Mouse (Mus musculus) lung, postnatal 4 days (tissue): ENCODE results near the gene Txndc16.
A peak's percentile ranks its signal among the peaks of the same experiment; 100 is the strongest.

Experiments used
- DNase-seq, 2 experiments: peaks; one replicate each; pipeline ENCODE4 v3.0.0; 2021

Txndc16 gene

DNA sequence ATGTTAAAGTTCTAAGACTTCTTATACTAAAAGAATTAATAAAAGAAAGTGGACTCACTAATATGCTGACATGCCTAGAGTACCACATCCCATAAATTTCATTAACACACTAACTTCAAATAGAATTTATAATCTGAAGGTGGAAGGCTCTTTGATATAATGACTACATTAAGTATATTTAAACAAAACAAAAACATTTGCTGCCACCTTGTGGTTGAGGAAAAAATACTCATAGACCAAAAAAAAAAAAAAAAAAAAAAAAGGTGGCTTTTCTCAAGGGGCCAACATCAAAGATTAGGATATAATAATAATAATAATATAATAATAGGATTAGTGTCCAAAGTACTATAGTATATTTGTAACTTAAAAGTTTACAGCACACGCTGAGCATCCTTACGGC lies 66.9 kb downstream of the Txndc16 start:
- DNase-seq, result no peak

GRCm38 (mm10) chr14:45142511-45142910 lies 77.6 kb downstream of the Txndc16 start:
- peak; percentile 31 to 63 for DNase-seq

DNA sequence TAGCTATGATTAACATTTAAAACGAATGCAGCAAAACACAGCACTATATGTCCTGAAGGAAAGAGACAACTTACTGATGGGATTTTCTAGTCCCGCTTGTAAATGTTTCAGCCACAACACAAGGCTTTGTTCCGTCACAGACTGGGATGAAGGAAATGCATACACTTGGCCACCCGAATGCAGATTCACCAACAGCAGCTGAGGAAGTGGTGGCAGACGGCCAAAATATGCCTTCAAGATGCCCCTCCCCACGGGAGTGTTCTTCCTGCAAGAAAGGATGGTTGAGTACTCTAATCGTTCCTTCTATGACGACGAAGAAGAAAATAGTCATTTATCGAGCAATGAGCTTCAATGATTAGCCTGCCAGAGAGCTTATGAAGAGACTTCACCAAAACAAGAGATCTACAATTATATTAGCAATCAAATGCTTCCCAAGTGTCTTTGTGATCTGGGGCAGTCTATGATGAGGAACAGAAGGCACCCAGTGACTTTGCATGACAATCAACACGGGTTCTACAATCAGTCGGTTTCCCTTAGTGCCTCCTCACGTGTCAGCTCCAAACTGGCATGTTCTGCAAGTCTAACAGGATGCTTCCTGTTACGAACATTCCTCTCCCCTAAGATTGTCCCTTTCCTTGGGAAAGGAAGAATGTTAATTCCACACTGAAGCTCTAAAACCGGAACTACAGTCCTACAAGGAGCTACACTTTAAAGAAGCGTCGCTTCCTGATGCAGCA lies 79.6 kb downstream of the Txndc16 start:
- DNase-seq, result peak; percentile 30 to 44

DNA sequence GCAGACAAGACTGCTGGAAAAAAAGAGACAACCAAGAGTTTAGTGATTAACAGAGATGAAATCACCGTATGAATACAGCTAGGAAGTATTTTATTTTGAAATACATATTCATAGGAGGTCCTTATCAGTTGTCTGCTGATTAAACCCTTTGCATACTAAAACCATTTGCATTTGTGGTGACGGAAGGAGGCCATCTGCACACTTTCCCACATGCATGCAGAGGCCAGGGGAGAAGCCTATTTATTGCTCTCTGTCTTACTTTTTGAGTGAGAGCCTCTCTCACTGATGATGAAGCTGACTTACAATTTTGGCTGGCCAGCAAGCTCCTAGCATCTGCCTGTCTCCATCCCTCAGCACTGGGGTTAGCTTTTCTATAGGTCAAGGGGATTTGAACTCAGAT lies 84.2 kb downstream of the Txndc16 start:
- DNase-seq, result no peak

DNA sequence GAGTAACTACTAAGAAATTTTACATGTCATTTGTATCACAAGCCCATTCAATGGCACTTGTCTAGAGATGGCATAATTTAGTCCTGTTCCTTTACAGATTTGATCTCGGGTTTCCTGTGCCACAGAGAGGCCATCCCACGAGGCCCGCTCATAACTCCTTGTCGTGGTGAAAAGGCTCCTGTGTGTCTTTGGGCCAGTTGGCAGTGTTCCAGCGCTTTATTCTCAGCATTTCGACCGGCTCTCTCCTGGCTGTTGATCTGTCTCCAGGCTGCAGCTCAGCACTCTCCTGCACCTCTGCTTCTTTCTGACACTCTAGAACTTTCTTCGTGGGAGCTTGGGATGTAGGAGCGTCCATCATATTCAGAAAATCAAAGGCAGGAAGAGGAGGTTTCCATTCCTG lies 84.6 kb downstream of the Txndc16 start:
- peak in 1 of 2 experiments; percentile 24 for DNase-seq

- no peak for DNase-seq
Observed at GRCm38 (mm10) chr14:45118359-45118758, 101.8 kb downstream of the Txndc16 start.

DNA sequence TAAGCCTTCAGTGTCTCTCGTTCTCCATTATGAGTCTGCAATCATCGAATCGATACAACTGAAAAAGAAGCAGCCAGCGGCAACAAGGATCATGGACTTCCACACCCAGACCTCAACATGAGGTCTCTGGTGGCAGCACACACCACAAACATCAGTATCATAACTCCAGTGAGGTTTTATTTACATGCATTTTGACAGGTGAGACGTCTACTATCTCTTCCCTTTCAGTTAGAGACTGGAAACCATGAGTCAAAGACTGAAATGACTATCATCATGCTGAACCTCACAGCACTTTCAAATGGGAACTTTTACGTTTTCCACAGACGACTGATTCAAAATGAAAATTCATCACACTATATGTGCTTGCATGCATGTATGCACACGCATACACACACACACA lies 117.9 kb downstream of the Txndc16 start:
- no peak for DNase-seq

DNA sequence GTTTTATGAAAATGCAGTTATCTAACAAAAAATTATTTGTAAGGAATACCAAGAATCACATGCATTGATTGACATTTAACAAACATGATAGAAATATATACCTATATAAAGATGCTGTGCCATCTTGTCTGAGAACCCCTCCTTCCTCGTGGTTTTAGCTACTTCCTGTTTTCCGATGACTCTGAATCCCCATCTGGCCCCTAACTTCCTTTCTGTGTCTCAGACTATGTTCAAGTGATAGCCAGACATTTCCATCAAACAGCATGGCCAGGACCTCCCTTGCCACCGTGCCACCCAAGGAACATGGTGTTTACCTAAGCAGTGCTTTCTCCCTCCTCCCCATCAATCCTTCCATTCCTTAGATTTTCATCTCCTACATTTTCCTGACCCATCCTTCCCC lies 127.8 kb downstream of the Txndc16 start:
- DNase-seq, result no peak

DNA sequence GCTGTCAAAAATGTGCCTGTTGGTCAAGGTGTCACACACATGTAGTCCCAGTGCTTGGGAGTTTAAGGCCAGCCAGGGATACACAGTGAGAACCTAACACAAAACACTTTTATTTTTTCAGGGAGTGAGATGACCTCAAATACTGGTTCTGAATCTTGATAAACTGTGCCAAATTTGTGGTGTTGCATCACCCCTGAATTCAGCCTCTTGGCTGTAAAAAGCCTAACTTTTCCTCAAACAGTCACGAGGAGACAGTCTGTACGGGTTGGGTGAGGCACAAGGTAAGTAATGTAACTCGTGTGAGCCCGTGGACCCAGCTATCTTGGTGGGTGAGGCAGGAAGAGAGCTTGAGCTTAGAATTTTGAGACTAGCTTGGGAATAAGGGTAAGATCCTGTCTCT lies 130.1 kb downstream of the Txndc16 start:
- no peak for DNase-seq

DNA sequence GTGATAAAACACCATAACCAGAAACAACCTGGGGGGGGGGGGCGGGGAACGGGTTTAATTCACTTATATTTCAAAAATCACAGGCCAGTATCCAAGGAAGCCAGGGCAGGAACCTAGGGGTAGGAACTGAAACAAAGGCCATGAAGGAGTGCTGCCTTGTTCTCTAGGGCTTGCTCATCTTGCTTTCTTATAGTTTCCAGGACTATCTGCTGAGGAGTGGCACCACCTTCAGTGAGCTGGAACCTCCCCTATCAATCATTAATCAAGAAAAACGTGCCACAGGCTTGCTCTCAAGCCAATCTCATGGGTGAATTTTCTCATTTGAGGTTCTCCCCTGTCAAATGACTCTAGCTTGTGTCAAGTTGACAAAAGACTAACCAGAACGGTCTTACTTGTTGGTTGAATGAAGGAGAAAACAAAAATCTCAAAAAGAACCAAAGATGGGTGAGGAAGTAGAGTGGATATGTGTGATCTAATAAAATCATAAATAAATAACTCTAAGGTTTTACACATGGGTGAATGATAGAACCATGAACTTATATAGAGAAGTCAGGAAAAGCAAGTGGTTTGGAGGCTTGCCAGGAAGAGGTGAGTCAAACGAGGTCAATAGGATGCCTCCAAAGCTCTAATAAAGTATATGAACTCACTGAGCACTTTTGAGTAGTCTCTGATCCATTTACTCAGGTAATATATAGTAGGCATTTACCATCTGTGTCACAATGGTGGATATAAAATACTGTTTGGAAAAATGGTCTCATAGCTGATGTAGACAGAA lies 134.3 kb downstream of the Txndc16 start:
- no peak for DNase-seq

GRCm38 (mm10) chr14:45084656-45085280 lies 135.4 kb downstream of the Txndc16 start:
- no peak for DNase-seq

DNA sequence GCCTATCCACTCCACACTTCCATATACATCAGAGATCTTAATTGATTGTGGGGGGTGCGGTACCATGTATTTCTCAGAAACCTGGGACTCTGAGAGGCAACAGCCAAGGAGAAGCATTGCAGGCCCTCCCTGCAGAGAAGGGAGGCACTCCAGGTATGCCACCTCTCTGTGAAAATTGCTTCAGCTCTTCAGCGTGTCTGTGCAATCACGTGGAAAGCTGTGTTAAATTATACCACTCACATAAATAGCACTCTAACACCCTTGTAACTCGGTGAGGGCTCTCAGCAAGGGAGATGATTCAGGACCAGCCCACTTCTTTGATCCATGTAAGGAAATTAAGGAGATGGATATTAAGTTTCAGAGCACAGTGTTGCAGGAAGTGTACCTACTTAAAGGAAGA lies 136.6 kb downstream of the Txndc16 start:
- DNase-seq, result no peak
